Mouse (Mus musculus) lung, postnatal 0 days (tissue): ENCODE data around the gene Zfp523.

ENCODE experiments used
- CTCF ChIP-seq: IDR thresholded peaks from 2 replicates; pipeline ENCODE4 v1.5.1; 2016; ENCODE audit warnings: antibody characterized with exemption, mild to moderate bottlenecking
- EP300 ChIP-seq: IDR thresholded peaks from 2 replicates; pipeline ENCODE4 v1.6.1; 2016; ENCODE audit warnings: antibody characterized with exemption, mild to moderate bottlenecking, control low read depth

GRCm38 (mm10) chr17:28153095-28153494, 23.8 kb upstream of the Zfp523 start:
- TF ChIP-seq CTCF (no peak), EP300 (no peak)
